In genomic region chr10:115358216-115358919, GRCm38 (mm10) we compare ENCODE assay signal across 10 mouse cellular contexts.
"Had no signal": no experiment of that assay in that cellular context is flagged by ENCODE, and none has a peak within 500 bp of the region (broad histone marks: within the 10 kb centered on the region; RNA-seq: fewer than 3 reads in every experiment).

No protein-coding gene starts in this region.

- H3K9me3 ChIP-seq: limb, embryonic 12.5 days; liver, embryonic 15.5 days; midbrain, embryonic 13.5 days had no signal

- H3K27ac ChIP-seq: limb, embryonic 12.5 days; liver, embryonic 15.5 days; midbrain, embryonic 13.5 days; stomach, postnatal 0 days had no signal

- H3K4me3 ChIP-seq: limb, embryonic 12.5 days; liver, embryonic 15.5 days; midbrain, embryonic 13.5 days had no signal

- H3K4me2 ChIP-seq: limb, embryonic 12.5 days; liver, embryonic 15.5 days; midbrain, embryonic 13.5 days had no signal

- ATAC-seq: lung, postnatal 0 days; midbrain, embryonic 13.5 days had no signal

- DNase-seq: liver; lung, adult 2 months; lung, postnatal 36 days; right cerebral cortex, postnatal 14 days; thymus, postnatal 4 days had no signal

- H3K27me3 ChIP-seq: limb, embryonic 12.5 days; liver, embryonic 15.5 days; midbrain, embryonic 13.5 days had no signal

- H3K9ac ChIP-seq: limb, embryonic 12.5 days; liver, embryonic 15.5 days; midbrain, embryonic 13.5 days had no signal
